Mouse (Mus musculus) E14TG2a.4 (cell line): ENCODE results near the gene Srsf3.
A peak's percentile ranks its signal among the peaks of the same experiment; 100 is the strongest.

Source experiments
- CTCF ChIP-seq: conservative IDR thresholded peaks from 2 replicates; pipeline ENCODE4 v1.5.1; 2014; ENCODE audit warnings: low read length
- POU5F1 ChIP-seq: IDR thresholded peaks from 2 replicates; pipeline ENCODE4 v1.6.1; 2014; ENCODE audit warnings: low read length, borderline replicate concordance

- peak; percentile 91 for TF ChIP-seq CTCF
- TF ChIP-seq POU5F1, result no peak
These were observed 16.8 kb upstream of the Srsf3 start for GRCm38 (mm10) chr17:29015638-29016037.
